Mouse (Mus musculus): ENCODE measurements around the gene Mxra8. TPM values are rescaled to one million over a fixed set of nuclear protein-coding genes. Genes with fewer than 3 reads are reported as not detected.

The Mxra8 gene
- polyA plus RNA-seq, 1 experiment from 2014 or later: 28.3 TPM

DNA sequence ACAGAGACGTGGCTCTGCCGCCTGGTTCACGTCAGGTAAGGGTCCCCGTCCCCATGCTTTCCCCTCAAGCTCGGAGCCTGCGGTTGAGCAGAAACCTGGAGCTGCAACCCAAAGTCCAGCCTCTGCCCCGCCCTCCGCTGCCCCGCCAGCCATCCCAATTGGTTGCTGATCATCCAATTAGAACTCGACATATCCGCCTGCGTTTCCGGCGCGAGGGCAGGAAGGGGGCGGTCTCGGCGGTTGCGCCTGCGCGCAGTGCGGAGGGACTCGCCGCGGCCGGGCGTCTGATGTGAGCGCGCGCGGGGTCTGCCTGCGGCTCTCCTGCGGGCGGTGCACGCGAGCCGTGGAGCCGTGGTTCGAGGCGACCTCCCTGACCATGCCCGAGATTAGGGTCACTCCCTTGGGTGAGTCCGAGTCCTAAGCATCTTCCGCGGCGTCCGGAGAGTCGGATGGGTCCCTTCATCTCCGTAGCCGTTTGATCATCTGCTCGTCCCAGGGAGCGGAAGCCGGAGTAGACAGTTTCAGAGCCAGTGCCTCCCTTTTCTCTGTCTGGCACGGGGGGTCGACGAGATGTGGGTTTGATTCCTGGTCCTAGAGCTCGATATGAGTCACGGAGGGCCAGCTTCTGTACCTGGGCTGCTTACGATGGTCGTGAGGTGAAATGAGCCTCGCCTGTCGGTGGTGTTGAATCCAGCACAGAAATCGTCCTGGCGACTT, 30.0 kb downstream of the Mxra8 start, which contains the start of the genes Cptp and Ints11:
Cptp (minus strand) TSS at position 124 of the 717 bp plus-strand sequence.
Ints11 (plus strand) TSS at position 230 of the 717 bp plus-strand sequence.
- Histone ChIP-seq H3K9me3 (replicated peaks) (no peaks in the 10 kb centered on the region), H3K9ac (replicated peaks) (peak within 1 kb of the TSS; percentile 84), H3K4me2 (peak within 1 kb of the TSS; percentile 92), H3K27ac (replicated peaks) (peak within 1 kb of the TSS; percentile 83), H3K4me3 (replicated peaks) (peak within 1 kb of the TSS; percentile 86), H3K4me1 (peaks cover 32% of the 10 kb centered on the region), H3K27me3 (replicated peaks) (no peaks in the 10 kb centered on the region), H3K36me3 (peaks cover 53% of the 10 kb centered on the region)
- WGBS: under 1% methylated on average over 63 of the region's 63 CpGs
- peak; percentile 96 for ATAC-seq (ENCODE audit: low FRiP score)

GRCm38 (mm10) chr4:155871404-155871803, 31.9 kb downstream of the Mxra8 start:
- ATAC-seq (ENCODE audit: low FRiP score): no peak
- no peaks in the 10 kb centered on the region for H3K9me3 ChIP-seq (replicated peaks)
- H3K4me3 ChIP-seq (replicated peaks): no peak overlapping the region
- H3K9ac ChIP-seq (replicated peaks): no peak overlapping the region
- no peaks in the 10 kb centered on the region for H3K27me3 ChIP-seq (replicated peaks)
- no peak overlapping the region for H3K27ac ChIP-seq (replicated peaks)
- 96% methylated on average over 7 of the region's 7 CpGs for WGBS
- peaks cover 32% of the 10 kb centered on the region for H3K4me1 ChIP-seq
- H3K4me2 ChIP-seq: no peak overlapping the region
- H3K36me3 ChIP-seq: peaks cover 55% of the 10 kb centered on the region

GRCm38 (mm10) chr4:155883587-155883986, 44.1 kb downstream of the Mxra8 start:
- Histone ChIP-seq H3K9ac (replicated peaks) (no peak overlapping the region), H3K4me2 (no peak overlapping the region), H3K9me3 (replicated peaks) (no peaks in the 10 kb centered on the region), H3K4me3 (replicated peaks) (no peak overlapping the region), H3K27me3 (replicated peaks) (no peaks in the 10 kb centered on the region), H3K4me1 (no peaks in the 10 kb centered on the region), H3K27ac (replicated peaks) (no peak overlapping the region), H3K36me3 (peaks cover 46% of the 10 kb centered on the region)
- ATAC-seq (ENCODE audit: low FRiP score): no peak
- 87% methylated on average over 3 of the region's 3 CpGs for whole genome bisulfite sequencing

DNA sequence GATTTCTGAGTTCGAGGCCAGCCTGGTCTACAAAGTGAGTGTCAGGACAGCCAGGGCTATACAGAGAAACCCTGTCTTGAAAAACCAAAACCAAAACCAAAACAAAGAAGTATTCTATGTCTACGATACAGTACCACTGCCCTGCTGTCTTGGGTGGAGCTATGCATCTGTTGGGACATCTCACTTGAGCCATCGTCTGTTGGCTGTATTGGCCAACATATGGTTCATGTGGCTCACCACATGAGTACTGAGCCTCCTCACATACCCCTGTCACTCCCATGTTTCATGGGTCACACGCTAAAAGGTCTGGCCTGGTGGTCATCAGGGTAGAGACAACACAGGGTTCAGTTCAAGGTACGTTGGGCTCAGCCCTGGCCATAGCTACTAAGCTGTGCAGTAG, 46.9 kb downstream of the Mxra8 start:
- Histone ChIP-seq H3K4me1 (peaks cover 18% of the 10 kb centered on the region), H3K27ac (replicated peaks) (no peak overlapping the region), H3K36me3 (peaks cover 56% of the 10 kb centered on the region), H3K4me2 (no peak overlapping the region), H3K9ac (replicated peaks) (no peak overlapping the region), H3K9me3 (replicated peaks) (no peaks in the 10 kb centered on the region), H3K27me3 (replicated peaks) (no peaks in the 10 kb centered on the region), H3K4me3 (replicated peaks) (no peak overlapping the region)
- ATAC-seq (ENCODE audit: low FRiP score): no peak
- WGBS: 97% methylated on average over 5 of the region's 5 CpGs

DNA sequence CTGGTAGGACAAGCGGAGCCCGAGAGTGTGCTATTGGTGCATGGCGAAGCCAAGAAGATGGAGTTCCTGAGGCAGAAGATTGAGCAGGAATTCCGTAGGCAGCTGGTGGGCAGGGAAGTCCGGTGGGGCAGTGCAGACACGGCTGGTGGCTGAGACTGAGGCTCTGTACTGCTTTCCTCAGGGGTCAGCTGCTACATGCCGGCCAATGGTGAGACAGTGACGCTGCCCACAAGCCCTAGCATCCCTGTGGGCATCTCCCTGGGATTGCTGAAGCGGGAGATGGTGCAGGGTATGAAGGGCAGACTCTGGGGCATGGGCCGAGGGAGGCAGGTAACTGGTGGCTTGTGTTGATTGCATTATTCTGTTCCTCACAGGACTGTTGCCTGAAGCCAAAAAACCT, 48.2 kb downstream of the Mxra8 start:
- Histone ChIP-seq H3K9ac (replicated peaks) (no peak overlapping the region), H3K4me1 (peaks cover 19% of the 10 kb centered on the region), H3K4me3 (replicated peaks) (no peak overlapping the region), H3K9me3 (replicated peaks) (no peaks in the 10 kb centered on the region), H3K27ac (replicated peaks) (no peak overlapping the region), H3K4me2 (no peak overlapping the region), H3K36me3 (peaks cover 52% of the 10 kb centered on the region), H3K27me3 (replicated peaks) (no peaks in the 10 kb centered on the region)
- WGBS: 89% methylated on average over 10 of the region's 10 CpGs
- ATAC-seq (ENCODE audit: low FRiP score): no peak

- Histone ChIP-seq H3K4me1 (peaks cover 24% of the 10 kb centered on the region), H3K4me3 (replicated peaks) (no peak overlapping the region), H3K27ac (replicated peaks) (no peak overlapping the region), H3K36me3 (peaks cover 52% of the 10 kb centered on the region), H3K4me2 (no peak overlapping the region), H3K9me3 (replicated peaks) (no peaks in the 10 kb centered on the region), H3K9ac (replicated peaks) (no peak overlapping the region), H3K27me3 (replicated peaks) (no peaks in the 10 kb centered on the region)
- no peak for ATAC-seq (ENCODE audit: low FRiP score)
- 94% methylated on average over 9 of the region's 9 CpGs for WGBS
Observed at GRCm38 (mm10) chr4:155888181-155888580, 48.7 kb downstream of the Mxra8 start.

- Histone ChIP-seq H3K4me1 (peaks cover 36% of the 10 kb centered on the region), H3K9ac (replicated peaks) (no peak overlapping the region)
Observed at GRCm38 (mm10) chr4:155889316-155889715, 49.8 kb downstream of the Mxra8 start.

DNA sequence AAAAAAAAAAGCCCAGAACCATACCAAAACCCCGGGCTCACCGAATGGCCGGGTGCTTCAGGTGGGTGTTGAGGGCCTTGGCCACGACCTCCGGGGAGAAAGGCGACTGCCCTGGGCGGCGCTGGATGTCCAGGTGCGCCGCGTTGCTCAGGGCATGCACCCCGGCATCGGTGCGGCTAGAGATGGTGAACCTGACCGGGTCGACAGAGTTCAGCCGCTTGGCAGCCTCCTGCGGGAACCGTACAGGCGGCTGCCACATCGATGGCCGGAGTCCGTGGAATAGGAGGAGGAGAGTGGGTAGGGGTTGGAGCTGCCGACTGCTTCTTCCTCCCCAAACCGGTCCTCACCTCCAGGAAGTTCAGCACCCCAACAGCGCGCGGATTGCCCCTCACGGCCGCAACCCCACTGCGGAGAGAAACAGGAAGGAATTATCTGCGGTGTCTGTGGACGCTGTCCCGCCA, 51.6 kb downstream of the Mxra8 start:
- Histone ChIP-seq H3K4me3 (replicated peaks) (peak overlapping the region; percentile 75), H3K9ac (replicated peaks) (peak overlapping the region; percentile 97), H3K36me3 (peaks cover 38% of the 10 kb centered on the region), H3K4me1 (peaks cover 53% of the 10 kb centered on the region), H3K9me3 (replicated peaks) (no peaks in the 10 kb centered on the region), H3K4me2 (peak overlapping the region; percentile 97), H3K27me3 (replicated peaks) (no peaks in the 10 kb centered on the region), H3K27ac (replicated peaks) (peak overlapping the region; percentile 100)
- ATAC-seq (ENCODE audit: low FRiP score): no peak
- under 1% methylated on average over 34 of the region's 34 CpGs for WGBS

More at GRCm38 (mm10) chr4:155889316-155889715, 49.8 kb downstream of the Mxra8 start:
- WGBS: 87% methylated on average over 5 of the region's 5 CpGs
- no peak for ATAC-seq (ENCODE audit: low FRiP score)
- Histone ChIP-seq H3K4me3 (replicated peaks) (no peak overlapping the region), H3K27ac (replicated peaks) (no peak overlapping the region), H3K36me3 (peaks cover 49% of the 10 kb centered on the region), H3K9me3 (replicated peaks) (no peaks in the 10 kb centered on the region), H3K4me2 (no peak overlapping the region; the same call in 1 of the 2 replicates), H3K27me3 (replicated peaks) (no peaks in the 10 kb centered on the region)

GRCm38 (mm10) chr4:155891551-155892001, 52.1 kb downstream of the Mxra8 start, which contains the start of the genes Pusl1 and Acap3:
Gene Pusl1 (minus strand): TSS chr4:155891781.
Gene Acap3 (plus strand): TSS chr4:155891822.
- Histone ChIP-seq H3K9ac (replicated peaks) (peak within 1 kb of the TSS; percentile 97), H3K4me1 (peaks cover 54% of the 10 kb centered on the region), H3K9me3 (replicated peaks) (no peaks in the 10 kb centered on the region), H3K4me3 (replicated peaks) (peak within 1 kb of the TSS; percentile 75), H3K36me3 (peaks cover 38% of the 10 kb centered on the region), H3K27ac (replicated peaks) (peak within 1 kb of the TSS; percentile 100), H3K27me3 (replicated peaks) (no peaks in the 10 kb centered on the region), H3K4me2 (peak within 1 kb of the TSS; percentile 97)
- under 1% methylated on average over 52 of the region's 52 CpGs for WGBS
- peak; percentile 89 for ATAC-seq (ENCODE audit: low FRiP score)

GRCm38 (mm10) chr4:155892017-155892416, 52.5 kb downstream of the Mxra8 start:
- Histone ChIP-seq H3K4me3 (replicated peaks) (peak overlapping the region; percentile 75), H3K9ac (replicated peaks) (peak overlapping the region; percentile 97), H3K9me3 (replicated peaks) (no peaks in the 10 kb centered on the region), H3K27me3 (replicated peaks) (no peaks in the 10 kb centered on the region), H3K36me3 (peaks cover 38% of the 10 kb centered on the region), H3K27ac (replicated peaks) (peak overlapping the region; percentile 100), H3K4me1 (peaks cover 54% of the 10 kb centered on the region), H3K4me2 (peak overlapping the region; percentile 97)
- WGBS: 0% methylated on average over 55 of the region's 56 CpGs
- ATAC-seq (ENCODE audit: low FRiP score): peak; percentile 91

DNA sequence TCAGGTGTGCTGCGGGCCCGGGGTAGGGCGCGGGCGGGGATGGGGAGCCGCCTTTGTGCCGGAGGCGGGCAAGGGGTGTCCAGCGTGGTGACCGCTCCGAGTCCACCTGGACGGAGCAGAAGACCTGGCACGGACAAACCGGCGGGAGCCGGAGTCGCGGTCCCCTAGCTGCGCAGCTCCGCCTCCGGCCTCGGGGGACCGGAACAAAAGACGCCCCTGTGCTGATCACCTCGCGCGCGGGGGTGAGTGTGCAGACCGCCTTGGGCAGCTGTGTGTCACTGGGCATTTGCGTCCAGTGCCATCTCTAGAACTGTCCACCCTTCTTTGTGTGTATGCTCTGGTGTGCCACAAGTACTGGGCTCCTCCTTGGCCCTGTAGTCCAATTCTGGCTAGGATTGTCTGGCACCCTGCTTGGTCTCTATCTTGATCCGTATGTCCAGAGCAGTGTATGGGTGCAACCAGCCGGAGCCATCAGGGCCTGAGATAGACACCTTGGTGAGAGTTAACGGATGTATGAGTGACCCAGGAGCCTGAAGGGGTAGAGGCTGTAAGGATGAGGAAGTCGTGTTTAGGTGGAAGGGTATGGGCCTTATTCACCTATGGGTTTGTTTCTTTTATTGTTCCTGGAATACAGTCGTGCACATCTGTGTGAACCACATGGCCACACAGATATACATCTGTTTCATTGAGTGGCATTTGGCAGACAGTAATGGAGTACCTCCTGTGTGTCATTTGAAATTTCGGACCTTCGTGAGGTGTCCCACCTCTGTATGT, 53.1 kb downstream of the Mxra8 start:
- Histone ChIP-seq H3K9me3 (replicated peaks) (no peaks in the 10 kb centered on the region), H3K27me3 (replicated peaks) (no peaks in the 10 kb centered on the region), H3K4me1 (peaks cover 54% of the 10 kb centered on the region), H3K9ac (replicated peaks) (peak overlapping the region; percentile 97), H3K4me3 (replicated peaks) (peak overlapping the region; percentile 75), H3K27ac (replicated peaks) (peak overlapping the region; percentile 100), H3K4me2 (peak overlapping the region; percentile 97), H3K36me3 (peaks cover 33% of the 10 kb centered on the region)
- 4% methylated on average over 35 of the region's 37 CpGs for WGBS
- peak; percentile 36 for ATAC-seq (ENCODE audit: low FRiP score)
